Mouse (Mus musculus) lung, embryonic 16.5 days (tissue): ENCODE data around the gene Fgf2. TPM values are rescaled to one million over a fixed set of nuclear protein-coding genes. Genes with fewer than 3 reads are reported as not detected.
A peak's percentile ranks its signal among the peaks of the same experiment; 100 is the strongest.

Experiments
- ATAC-seq: fragments of 200-750 bp; cut with Nextera tagmentation; 2 replicates; pipeline ENCODE4 v1.8.0; 2017; ENCODE audit warnings: low read depth, mild to moderate bottlenecking, moderate library complexity
- H3K27ac ChIP-seq: fragments of 300-500 bp; sonication (generic); 2 replicates; pipeline ENCODE4 v1.5.1; 2014; ENCODE audit warnings: mild to moderate bottlenecking, control low read depth, low read length
- H3K27me3 ChIP-seq: fragments of 300-500 bp; sonication (generic); 2 replicates; pipeline ENCODE4 v1.6.1; 2014; ENCODE audit warnings: low read depth, low read length, mixed read lengths; ENCODE audit not compliant: control insufficient read depth, insufficient read depth
- H3K36me3 ChIP-seq: fragments of 300-500 bp; sonication (generic); 2 replicates; pipeline ENCODE4 v1.6.1; 2014; ENCODE audit warnings: low read length; ENCODE audit not compliant: control insufficient read depth, insufficient read depth
- H3K4me1 ChIP-seq: fragments of 300-500 bp; sonication (generic); replicated peaks from 2 replicates; pipeline ENCODE4 v1.6.1; 2014; ENCODE audit warnings: low read length, mixed read lengths; ENCODE audit not compliant: control insufficient read depth, insufficient read depth
- H3K4me2 ChIP-seq: fragments of 300-500 bp; sonication (generic); 2 replicates; pipeline ENCODE4 v1.6.1; 2014; ENCODE audit warnings: low read depth, low read length, control low read depth
- H3K4me3 ChIP-seq: fragments of 300-500 bp; sonication (generic); 2 replicates; pipeline ENCODE4 v1.5.1; 2014; ENCODE audit warnings: mild to moderate bottlenecking, low read length, control low read depth
- H3K9ac ChIP-seq: fragments of 300-500 bp; sonication (generic); 2 replicates; pipeline ENCODE4 v1.6.1; 2014; ENCODE audit warnings: low read length, control low read depth
- H3K9me3 ChIP-seq: fragments of 300-500 bp; sonication (generic); 2 replicates; pipeline ENCODE4 v1.6.1; 2016; ENCODE audit warnings: low read length; ENCODE audit not compliant: control insufficient read depth
- WGBS: fragments of 180-500 bp; shearing (Covaris S2); extraction: QIAGEN DNeasy Blood & Tissue Kit; methylation state at CpG from one replicate; pipeline ENCODE4 v1.1.7; 2014; 5-methylcytosine and 5-hydroxymethylcytosine counted together
- polyA plus RNA-seq: library from polyadenylated mRNA; unstranded; fragments of >200 nt; fragmentation: Nextera tagmentation; extraction: Ambion mirVana; gene quantifications from 2 replicates; pipeline ENCODE4 v1.2.1, GENCODE M21; 2015

Fgf2 gene
- polyA plus RNA-seq, 1 experiment from 2014 or later, result 2.8 TPM

DNA sequence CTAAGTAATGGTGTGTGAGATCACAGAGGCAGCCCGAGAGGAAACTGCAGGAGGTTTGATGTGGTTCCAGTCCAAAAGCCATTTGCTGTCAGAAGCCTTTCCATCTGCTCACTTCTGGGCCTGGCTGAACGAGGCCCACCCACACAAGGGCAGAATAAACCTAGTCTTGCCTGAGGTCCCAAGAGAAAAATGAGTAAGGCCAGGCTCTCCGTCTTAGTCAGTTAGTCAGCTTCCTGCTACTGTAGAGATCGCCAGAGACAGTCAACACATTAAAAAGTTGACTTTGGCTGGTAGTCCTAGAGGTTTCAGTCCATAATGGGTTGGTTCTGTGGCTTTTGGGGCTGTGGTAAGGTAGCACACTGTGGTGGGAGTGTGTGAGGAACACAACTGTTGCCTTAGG lies 22.3 kb downstream of the Fgf2 start:
- peaks cover 7% of the 10 kb centered on the region; the same call in 1 of the 2 replicates for H3K4me1 ChIP-seq
- WGBS, result 56% methylated on average over 4 of the region's 4 CpGs
- no peaks in the 10 kb centered on the region for H3K9me3 ChIP-seq

DNA sequence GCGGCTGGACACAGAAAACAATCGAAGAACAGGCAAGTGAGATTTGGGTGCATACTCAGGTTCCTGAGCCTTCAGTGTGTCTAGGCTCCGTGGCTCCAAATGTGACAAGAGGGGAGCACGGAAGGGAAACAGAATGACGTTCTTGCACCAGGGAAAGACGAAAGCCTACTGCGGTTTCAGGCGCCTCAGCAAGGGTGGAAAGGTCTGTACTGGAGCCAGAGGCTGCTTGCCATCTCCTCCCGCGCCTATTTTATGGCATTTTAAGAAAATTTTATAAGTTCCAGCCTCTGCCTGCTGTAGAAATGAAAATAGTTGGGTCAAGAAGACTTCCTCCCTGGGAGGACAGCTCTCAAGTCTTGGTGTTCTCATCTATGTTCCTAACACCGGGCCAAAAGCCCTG lies 25.6 kb downstream of the Fgf2 start:
- no peak for ATAC-seq
- H3K9ac ChIP-seq, result no peak overlapping the region
- H3K4me2 ChIP-seq, result no peak overlapping the region
- H3K27me3 ChIP-seq, result no peaks in the 10 kb centered on the region
- H3K36me3 ChIP-seq, result no peaks in the 10 kb centered on the region
- no peaks in the 10 kb centered on the region for H3K9me3 ChIP-seq
- H3K4me1 ChIP-seq, result peaks cover 3% of the 10 kb centered on the region
- peak overlapping the region; percentile 5 for H3K27ac ChIP-seq
- no peak overlapping the region for H3K4me3 ChIP-seq
- WGBS, result 81% methylated on average over 11 of the region's 11 CpGs

More for the DNA sequence above, 22.3 kb downstream of the Fgf2 start:
- H3K36me3 ChIP-seq, result no peaks in the 10 kb centered on the region
- no peak overlapping the region for H3K4me3 ChIP-seq
- no peak overlapping the region for H3K9ac ChIP-seq
- H3K27ac ChIP-seq, result no peak overlapping the region
- H3K27me3 ChIP-seq, result no peaks in the 10 kb centered on the region
- no peak overlapping the region for H3K4me2 ChIP-seq
- no peak for ATAC-seq

DNA sequence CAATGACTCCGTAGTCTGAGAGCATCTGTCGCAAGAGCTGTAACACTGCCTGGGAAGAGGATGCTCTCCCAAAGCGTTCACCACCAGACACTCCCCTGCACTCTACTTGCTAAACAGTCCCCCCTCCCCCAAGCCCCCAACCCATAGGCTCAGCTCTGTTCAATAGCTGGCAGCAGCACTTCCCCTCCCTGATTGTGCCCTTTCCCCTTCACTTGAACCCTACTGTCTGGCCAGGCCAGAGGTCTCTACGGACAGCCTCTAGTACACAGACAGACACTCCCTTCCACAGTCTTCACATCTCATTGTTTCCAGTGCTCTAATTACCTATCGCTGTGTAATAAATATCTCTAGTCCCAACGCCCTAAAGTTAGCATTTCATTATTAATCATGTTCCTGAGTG lies 29.8 kb downstream of the Fgf2 start:
- Histone ChIP-seq H3K4me1 (peaks cover 14% of the 10 kb centered on the region), H3K36me3 (no peaks in the 10 kb centered on the region), H3K9ac (no peak overlapping the region), H3K27ac (peak overlapping the region; percentile 89), H3K9me3 (no peaks in the 10 kb centered on the region), H3K4me3 (no peak overlapping the region), H3K27me3 (no peaks in the 10 kb centered on the region), H3K4me2 (no peak overlapping the region)
- peak; percentile 4; the same call in 1 of the 2 replicates for ATAC-seq
- WGBS, result 56% methylated on average over 6 of the region's 6 CpGs

DNA sequence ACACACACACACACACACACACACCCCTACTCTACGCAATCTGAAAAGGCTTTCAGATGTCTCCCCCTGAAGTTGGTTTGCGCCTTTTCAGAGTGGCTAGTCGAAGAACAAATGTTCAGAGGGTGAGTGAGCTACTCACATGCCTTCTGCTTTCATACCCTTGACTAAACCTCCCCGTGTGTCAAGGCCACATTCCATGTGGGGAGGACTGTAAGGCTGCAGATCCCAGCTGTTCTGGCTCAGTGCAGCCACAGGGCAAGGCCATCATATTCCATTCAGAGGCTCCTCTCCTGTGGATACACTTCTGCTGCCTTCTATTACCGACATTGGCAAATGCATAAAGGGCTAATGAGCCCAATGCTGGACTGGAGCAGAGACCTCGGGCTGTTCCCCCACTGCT lies 30.3 kb downstream of the Fgf2 start:
- H3K27ac ChIP-seq, result peak overlapping the region; percentile 89
- H3K36me3 ChIP-seq, result no peaks in the 10 kb centered on the region
- 53% methylated on average over 6 of the region's 6 CpGs for WGBS
- no peaks in the 10 kb centered on the region for H3K27me3 ChIP-seq
- peaks cover 14% of the 10 kb centered on the region for H3K4me1 ChIP-seq
- H3K9ac ChIP-seq, result no peak overlapping the region
- no peak overlapping the region for H3K4me2 ChIP-seq
- no peaks in the 10 kb centered on the region for H3K9me3 ChIP-seq
- H3K4me3 ChIP-seq, result no peak overlapping the region
- ATAC-seq, result peak; percentile 87

DNA sequence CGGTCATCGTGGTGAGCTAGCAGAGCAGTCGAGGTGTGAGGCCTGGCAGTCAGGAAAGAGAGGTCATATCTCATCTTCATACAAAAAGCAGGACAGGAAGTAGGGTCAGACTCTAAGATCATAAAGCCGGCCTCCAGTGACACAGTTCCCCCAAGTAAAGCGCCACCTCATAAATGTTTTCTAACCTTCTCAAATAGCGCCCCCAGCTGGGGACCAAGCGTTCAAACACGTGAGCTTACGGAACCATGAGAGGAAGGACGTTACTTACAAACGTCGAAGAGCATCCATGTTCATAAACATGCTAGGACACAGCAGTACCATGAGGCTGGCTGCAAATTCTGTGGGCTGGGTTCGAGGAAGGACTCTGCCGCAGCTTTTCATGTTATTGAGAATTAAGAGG lies 31.1 kb downstream of the Fgf2 start:
- ATAC-seq, result no peak
- peak overlapping the region; percentile 89 for H3K27ac ChIP-seq
- no peaks in the 10 kb centered on the region for H3K27me3 ChIP-seq
- H3K4me3 ChIP-seq, result no peak overlapping the region
- no peaks in the 10 kb centered on the region for H3K9me3 ChIP-seq
- peaks cover 14% of the 10 kb centered on the region for H3K4me1 ChIP-seq
- H3K36me3 ChIP-seq, result no peaks in the 10 kb centered on the region
- WGBS, result 73% methylated on average over 14 of the region's 14 CpGs
- H3K4me2 ChIP-seq, result no peak overlapping the region
- no peak overlapping the region for H3K9ac ChIP-seq

DNA sequence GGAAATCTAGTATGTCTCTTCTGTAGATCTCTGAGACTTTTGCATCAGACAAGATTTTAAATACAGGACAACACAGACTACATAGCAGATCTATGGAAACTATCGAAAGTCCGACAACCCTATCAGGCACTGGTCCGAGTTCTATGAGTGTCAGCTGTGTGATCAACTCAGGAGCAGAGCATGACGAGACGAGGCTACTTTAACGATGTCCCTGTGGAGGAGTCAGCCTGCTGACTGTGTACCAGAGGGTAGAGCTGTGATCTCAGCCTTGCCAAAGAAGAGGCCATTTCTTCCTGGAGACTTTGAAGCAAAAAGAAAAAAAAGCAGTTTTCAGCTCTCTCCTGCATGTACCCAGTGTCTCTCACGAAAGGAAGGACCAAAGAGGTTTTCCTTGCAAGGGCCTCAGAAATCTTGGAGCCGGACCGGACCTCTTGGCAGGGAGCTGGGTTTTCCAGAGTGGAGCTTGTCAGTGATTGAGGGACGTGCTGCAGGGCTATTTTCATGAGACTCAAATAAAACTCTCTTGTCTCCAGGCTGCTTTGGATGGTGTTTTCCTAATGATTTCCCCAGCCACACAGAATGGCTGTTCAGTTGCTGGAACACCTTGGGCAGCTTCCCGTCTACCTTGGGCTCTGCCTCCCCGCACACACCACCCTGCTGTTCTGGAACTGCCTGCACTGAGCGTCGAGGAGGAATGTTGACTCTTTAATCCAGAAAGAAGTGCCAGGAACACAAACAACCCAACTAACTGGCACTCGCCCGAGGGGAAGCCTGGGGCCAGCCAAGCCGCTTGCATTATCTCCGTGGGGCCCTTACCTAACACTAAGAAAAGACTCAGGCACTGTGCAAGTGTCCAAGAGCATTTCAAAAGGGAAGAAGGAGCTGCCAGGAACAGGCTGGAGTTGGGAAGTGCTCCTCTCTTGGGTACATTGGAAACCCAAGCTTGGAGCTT lies 32.1 kb downstream of the Fgf2 start:
- no peaks in the 10 kb centered on the region for H3K9me3 ChIP-seq
- H3K4me1 ChIP-seq, result peaks cover 14% of the 10 kb centered on the region
- H3K27me3 ChIP-seq, result no peaks in the 10 kb centered on the region
- 44% methylated on average over 18 of the region's 18 CpGs for WGBS
- H3K27ac ChIP-seq, result peak overlapping the region; percentile 89
- no peak overlapping the region for H3K4me3 ChIP-seq
- H3K4me2 ChIP-seq, result no peak overlapping the region
- peak; percentile 67 for ATAC-seq
- no peaks in the 10 kb centered on the region for H3K36me3 ChIP-seq
- H3K9ac ChIP-seq, result peak overlapping the region; percentile 5; the same call in 1 of the 2 replicates

DNA sequence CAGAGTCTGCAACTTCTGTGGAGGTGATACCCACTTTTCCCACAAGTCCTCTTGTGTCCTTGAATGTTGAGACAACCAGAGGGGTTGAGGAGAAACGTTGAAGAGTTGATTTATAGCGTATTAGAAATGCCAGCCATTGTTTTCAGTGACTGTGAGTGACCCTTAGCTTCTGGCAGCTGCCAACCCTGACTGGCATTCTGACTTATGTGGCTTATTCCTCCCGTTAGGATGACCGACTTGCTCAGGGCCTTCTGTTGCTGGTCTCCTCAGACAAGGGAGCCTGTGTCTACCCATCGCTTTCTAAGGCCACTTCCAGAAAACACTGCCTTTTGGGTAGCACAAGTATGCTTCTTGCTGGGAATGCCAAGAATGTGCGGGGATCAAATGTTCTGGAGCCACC lies 33.3 kb downstream of the Fgf2 start:
- WGBS, result 54% methylated on average over 6 of the region's 6 CpGs
- H3K27me3 ChIP-seq, result no peaks in the 10 kb centered on the region
- H3K4me1 ChIP-seq, result peaks cover 14% of the 10 kb centered on the region
- H3K9ac ChIP-seq, result no peak overlapping the region
- H3K9me3 ChIP-seq, result no peaks in the 10 kb centered on the region
- H3K36me3 ChIP-seq, result no peaks in the 10 kb centered on the region
- no peak overlapping the region for H3K4me2 ChIP-seq
- H3K4me3 ChIP-seq, result no peak overlapping the region
- no peak for ATAC-seq
- peak overlapping the region; percentile 89; the same call in 1 of the 2 replicates for H3K27ac ChIP-seq

DNA sequence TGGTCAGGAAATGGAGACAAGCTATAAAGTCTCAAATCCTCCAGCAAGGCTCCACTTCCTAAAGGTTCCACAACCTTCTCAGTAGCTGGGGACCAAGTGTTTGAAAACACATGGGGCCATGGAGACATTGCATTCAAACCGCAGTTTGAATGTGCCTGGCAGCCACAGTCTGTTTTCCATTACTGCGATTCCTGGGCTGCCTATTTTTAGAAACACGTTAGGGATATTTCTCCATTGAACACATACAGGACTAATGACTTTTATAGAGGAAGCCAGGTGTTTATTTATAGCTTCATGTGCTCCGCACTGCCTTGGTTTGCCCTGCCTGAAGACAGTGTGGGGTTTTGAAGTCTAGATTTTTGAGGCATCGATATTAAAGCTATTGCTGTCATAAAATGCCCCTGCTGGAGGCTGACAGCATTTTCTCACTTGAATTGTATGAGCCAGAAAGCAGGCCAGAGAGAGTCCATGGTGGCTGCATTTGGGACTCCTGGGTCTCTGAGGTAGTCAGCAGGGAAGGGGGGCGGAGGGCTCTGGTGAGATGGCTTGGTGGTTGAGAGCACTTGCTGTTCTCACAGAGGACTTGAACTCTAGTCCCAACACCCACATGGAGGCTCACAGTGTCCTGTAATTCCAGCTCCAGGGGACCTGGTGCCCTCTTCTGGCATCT lies 35.1 kb downstream of the Fgf2 start:
- H3K9me3 ChIP-seq, result no peaks in the 10 kb centered on the region
- H3K4me3 ChIP-seq, result no peak overlapping the region
- H3K9ac ChIP-seq, result no peak overlapping the region
- H3K4me1 ChIP-seq, result peaks cover 14% of the 10 kb centered on the region
- no peak overlapping the region for H3K27ac ChIP-seq
- WGBS, result 71% methylated on average over 6 of the region's 6 CpGs
- no peak overlapping the region for H3K4me2 ChIP-seq
- H3K36me3 ChIP-seq, result no peaks in the 10 kb centered on the region
- H3K27me3 ChIP-seq, result no peaks in the 10 kb centered on the region
- ATAC-seq, result no peak

DNA sequence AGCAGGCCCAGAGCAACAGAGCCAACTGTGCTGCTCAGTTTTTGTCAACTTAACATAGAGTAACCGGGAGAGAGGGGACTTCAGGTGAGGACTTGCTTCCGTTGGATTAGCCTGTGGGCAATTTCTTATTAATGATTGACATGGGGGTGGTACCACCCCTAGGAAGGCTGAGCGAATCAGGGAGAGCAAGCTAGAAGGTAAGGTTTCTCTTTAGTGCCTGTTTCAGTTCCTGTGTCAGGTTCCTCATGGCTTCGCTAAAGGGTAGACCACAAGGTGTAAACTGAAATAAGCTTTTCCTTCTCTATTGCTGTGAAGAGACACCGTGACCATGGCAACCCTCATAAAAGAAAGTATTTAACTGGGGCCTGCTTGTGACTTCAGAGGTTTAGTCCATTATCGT lies 39.2 kb downstream of the Fgf2 start:
- H3K4me3 ChIP-seq, result no peak overlapping the region
- no peaks in the 10 kb centered on the region for H3K9me3 ChIP-seq
- H3K9ac ChIP-seq, result no peak overlapping the region
- H3K36me3 ChIP-seq, result no peaks in the 10 kb centered on the region
- H3K4me1 ChIP-seq, result no peaks in the 10 kb centered on the region
- ATAC-seq, result no peak
- WGBS, result 82% methylated on average over 6 of the region's 6 CpGs
- H3K27ac ChIP-seq, result no peak overlapping the region
- H3K4me2 ChIP-seq, result no peak overlapping the region
- H3K27me3 ChIP-seq, result no peaks in the 10 kb centered on the region
